Mouse (Mus musculus) right cerebral cortex, postnatal 10 days (tissue): ENCODE measurements around the gene Gm21861.
"Not testable (repeated sequence)": the region's sequence is repeated elsewhere in the genome, so short reads cannot be mapped to it uniquely, and the experiment has no call there.

Source experiments
- DNase-seq, 2 experiments: peaks; one replicate each; pipeline ENCODE4 v3.0.0; 2021; ENCODE audit warnings: low spot score in 2 of 2

Gene Gm21861

GRCm38 (mm10) chrY:58814497-58814896, at the start of gene Gm21861:
Gene Gm21861 (minus strand): TSS chrY:58814597.
- DNase-seq, result not testable (repeated sequence)
